Mouse (Mus musculus) v-Abl transformed pro-B cells (cell line): ENCODE results near the gene Flt1.
"Not testable (repeated sequence)": the region's sequence is repeated elsewhere in the genome, so short reads cannot be mapped to it uniquely, and the experiment has no call there.

ENCODE experiments used
- in situ Hi-C, 2 experiments: fragments of 400-800 bp; cut with MboI; formaldehyde crosslinking; loops; one replicate each; pipeline ENCODE4 v1.15.1; 2025; ENCODE audit not compliant: unreplicated experiment in 2 of 2

The Flt1 gene

DNA sequence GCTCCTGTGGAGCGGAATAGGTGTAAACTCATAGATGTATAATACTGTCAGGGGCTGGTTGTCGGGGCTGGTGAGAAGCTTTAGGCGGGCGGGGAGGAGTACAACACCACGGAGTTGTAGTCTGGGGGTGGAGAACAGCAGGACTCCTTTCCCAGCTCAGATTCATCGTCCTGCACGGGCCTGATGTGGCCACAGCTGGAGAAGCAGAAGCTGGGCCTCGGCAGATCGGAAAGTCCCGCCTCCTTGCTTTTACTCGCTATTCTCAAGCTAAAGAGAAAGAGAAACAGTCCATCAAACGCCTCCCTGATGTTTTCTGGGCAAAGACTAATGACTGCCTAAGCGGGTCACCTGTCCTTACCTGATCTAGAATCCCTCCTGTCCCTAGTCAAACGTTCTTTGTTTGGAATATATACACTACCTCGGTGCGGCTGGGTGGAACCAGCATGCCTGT, 161.6 kb downstream of the Flt1 start:
- in situ Hi-C loops, result no loop called here

DNA sequence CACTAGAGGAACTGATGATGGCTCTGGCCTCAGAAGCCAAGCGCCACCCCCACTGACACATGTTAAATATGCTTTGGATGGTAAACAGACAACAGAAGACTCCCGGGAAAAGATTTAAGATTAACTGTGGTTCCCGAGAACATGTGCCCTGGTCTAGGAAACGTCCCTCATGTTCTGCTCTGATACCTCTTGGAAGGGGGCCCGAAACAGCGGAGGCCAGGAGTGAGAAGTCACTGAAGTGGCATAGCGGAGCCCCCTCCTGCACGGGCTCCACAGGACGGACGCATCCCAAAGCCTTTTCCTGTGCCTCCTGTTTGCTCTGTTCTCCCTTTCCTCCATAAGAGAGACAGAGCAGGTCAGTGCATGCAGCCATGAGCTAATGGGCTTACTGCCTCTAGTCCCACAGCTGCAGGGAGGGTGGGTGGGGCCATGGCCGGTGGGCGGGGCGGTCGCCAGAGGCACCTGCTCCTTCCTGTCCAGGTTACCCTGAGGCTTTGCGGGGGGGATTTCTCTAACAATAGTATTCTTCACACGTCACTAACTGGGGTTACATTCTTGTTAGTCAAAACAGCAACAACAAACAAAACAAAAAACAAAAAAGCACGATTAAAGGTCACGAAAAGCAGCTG, 162.2 kb downstream of the Flt1 start:
- in situ Hi-C loops, result no loop called here

DNA sequence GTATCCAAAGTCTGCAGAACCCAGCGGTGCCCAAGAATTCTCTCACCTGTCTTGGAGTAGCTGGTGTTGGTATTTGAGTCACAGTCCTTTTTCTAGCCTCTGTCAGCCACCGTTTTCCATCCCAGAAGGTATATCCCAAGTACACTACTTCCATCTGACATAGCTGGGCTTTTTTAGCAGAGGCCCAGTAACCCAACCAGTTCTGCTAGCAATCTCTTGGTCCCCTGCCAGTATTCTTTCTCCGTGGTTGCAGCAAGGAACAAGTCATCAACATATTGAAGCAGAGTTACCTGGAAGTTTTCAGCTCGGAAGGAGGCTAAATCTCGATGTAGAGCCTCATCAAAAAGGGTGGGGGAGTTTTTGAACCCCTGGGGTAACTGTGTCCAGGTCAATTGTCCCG, 168.2 kb downstream of the Flt1 start:
- in situ Hi-C loops, result not testable (repeated sequence)

DNA sequence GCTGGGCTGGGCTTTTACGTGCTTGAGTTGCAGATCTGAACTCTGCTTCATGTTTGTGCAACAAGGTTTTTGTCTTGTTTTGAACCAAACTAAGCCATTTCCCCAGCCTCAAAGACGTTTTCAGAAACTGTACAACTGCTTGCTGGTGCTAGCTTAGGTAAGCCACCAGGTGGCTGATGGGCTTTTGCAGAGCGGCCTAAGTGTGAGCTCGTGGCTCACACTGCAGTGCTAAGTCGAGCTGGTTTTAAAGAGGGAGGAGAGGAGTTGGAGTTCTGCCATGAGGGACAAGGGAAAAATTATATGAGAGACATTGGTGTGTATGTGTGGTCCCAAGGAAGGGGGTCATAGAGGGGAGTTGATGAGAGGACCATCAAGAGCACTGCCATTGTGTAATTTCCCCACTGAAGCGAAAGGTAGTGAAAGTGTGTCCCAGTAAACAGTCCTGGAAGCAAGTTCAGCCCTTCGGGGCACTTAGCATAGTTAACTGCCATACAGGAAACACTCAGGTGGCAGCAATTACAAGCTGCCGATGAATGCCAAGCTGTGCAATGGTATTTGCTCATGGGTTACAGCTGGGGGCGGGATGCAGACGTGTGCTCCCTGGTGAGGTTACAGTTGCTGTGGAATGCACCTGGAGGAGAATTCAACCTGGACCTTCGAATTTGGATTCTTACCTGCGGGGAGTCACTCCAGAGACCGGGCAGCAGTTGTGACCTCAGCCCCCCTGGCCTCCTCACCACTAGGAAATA, 173.8 kb downstream of the Flt1 start:
- in situ Hi-C loops, result no loop called here

DNA sequence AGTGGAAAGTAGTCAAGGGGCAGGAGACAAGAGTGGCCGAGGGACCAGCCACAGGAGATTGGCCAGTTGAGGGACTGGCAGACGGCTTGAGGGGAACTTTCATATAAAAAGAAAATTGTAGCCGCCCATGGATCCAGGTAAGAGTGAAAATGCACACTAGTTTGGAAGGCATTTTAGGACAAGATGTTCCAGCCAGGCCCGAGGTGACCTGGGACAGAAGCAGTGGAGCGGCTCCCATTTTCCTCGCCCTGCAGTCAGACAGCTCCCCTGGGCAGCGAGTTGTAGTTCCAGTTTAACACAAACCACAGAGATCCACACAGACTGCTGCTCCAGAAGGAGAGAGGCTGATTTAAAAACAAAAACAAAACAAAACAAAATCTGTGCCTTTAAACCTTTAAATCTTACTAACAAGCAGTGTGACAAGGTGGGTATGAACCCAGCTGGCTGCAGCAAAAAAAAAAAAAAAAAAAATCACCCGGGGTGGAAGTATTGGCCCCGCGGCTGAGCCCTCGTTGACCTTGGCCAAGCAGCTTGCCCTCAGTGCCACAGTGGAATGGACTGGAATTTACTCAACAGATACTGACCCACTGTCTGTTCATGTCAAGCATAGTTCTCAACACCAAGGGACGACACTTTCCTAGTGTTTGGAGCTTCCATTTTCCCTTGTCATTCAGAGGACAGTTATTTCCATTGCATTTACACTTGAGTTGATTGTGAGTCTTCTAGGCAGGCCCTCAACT, 176.6 kb downstream of the Flt1 start:
- in situ Hi-C loops, result loop anchor here in 1 of 2 experiments (25.0 kb wide), 1 partner anchor 637 kb away; no protein-coding TSS in a partner anchor

DNA sequence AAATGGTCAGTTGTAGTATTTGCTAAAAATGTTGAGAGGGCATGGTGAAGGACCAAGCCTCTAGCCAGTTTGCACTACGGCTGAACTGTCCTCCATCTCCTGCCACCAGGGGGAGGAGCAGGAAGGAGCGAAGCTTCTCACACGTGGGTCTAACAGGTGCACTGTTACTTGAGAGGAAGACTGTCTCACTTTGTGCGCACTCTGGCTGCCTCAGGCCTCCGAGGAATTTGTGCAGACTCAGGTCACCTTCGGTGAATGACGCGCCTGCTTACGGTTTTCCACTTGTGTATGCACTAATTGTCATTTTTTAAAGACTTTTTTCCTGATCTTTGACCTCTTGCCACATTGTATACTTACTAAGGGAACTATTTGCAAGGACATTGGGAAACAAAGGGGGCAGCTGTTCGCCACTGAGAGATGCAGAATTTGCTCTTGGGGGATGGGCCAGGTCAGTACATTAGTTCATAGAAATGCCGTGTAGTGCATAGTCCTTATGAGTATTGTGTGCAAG, 180.0 kb downstream of the Flt1 start:
- in situ Hi-C loops, result loop anchor here in 1 of 2 experiments (25.0 kb wide), 1 partner anchor 633 kb away; no protein-coding TSS in a partner anchor

DNA sequence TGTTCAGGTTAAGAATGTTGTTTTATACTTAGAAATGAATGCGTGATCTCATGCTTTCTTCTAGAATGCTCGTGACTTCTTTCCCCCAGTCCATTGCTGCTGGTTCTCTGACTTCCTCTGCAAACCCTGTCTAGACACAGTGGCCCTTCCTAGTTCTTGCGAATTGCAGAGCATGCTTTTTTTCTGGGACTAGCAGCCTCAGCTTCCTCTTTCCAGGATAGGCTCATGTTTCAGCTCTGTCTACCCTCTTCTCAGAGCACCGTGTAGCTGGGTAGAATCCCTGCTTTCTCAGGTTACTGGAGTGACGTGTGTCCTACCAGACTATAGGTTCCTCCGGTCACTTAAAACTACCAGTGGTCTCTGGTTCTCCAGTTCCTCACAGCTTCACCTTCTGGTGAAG, 183.5 kb downstream of the Flt1 start:
- in situ Hi-C loops, result loop anchor here (5.0 to 25.0 kb wide), 2 partner anchors 125 to 630 kb away; no protein-coding TSS in a partner anchor

DNA sequence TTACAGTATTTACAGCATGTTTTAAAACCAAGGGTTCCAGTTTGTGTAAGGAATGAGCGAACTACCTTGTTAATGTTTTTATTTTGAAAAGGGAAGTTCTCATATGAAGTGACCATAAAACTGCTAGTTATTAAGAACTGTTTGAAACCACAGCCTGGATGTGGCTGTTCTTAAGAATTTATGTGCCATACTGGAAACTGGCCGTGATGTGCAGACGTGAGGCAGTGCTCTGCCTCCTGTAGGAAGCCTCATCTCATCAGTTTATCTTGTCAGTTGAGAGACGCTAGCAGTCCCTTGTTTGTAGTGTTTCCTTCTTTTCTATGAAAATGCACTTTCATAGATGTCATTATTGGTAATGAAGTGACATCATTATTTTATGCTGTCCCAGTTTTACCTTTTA, 186.0 kb downstream of the Flt1 start:
- in situ Hi-C loops, result loop anchor here (5.0 to 25.0 kb wide), 2 partner anchors 123 to 628 kb away; no protein-coding TSS in a partner anchor

DNA sequence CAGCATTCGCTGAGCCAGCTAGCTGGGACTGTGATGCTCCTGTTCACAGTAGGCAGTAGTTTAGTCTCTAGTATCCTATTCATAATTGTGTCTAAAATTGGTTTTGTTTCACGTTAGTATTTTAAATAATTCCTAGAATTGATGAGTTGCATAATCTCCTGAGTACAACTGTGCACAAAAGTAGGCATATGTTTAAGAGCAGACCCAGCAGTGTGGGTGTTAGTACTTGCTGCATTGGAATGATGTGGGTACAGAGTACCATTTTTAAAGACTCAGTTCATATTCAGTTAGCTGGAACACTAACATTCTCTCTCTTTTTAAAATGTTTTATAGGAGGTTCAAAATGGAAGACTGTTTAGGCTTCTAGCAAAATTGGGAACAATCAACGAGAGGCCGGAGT, 186.4 kb downstream of the Flt1 start:
- in situ Hi-C loops, result loop anchor here in 1 of 2 experiments (25.0 kb wide), 1 partner anchor 627 kb away; no protein-coding TSS in a partner anchor

DNA sequence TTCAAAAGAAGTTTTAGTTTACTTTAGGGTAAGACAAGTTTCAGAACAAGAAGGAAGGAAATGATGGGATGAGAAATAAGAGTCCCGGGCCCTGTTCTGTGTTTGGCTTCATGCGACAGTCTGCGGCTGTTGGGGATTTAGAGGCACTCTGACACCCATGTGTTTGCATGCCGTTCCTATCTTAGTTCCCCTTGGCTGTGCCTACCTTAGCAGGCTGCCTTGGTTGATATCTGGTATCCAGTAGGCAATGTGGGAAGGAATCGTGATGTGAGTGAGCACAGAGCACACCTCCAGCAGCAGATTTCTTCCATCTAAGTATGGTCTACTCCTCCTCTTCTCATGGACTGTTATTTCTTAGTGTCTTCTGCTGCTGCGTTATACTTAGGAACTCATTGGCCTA, 193.8 kb downstream of the Flt1 start:
- in situ Hi-C loops, result loop anchor here in 1 of 2 experiments (5.0 to 25.0 kb wide), 2 partner anchors 200 to 620 kb away; no protein-coding TSS in a partner anchor

DNA sequence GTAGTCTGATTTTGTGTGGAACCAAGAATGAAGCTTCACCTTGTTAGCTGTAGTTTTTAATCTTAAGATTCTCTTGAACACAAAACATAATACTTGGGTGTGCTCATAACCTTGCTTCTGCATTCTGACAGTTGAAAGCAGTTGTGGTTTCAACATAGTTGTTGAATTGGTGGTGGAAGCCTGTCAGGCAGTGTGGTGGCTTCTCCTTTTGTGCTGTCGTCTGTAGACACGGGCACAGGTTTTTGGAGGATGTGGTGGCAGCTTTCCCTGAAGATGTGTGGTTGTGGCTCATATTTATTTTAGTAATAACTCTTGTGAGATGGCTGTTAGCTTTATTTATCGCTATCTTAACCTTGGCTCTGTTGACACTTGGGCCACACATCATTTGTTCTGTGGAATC, 198.0 kb downstream of the Flt1 start:
- in situ Hi-C loops, result loop anchor here (10.0 to 25.0 kb wide), 4 partner anchors 103 to 833 kb away; no protein-coding TSS in a partner anchor

DNA sequence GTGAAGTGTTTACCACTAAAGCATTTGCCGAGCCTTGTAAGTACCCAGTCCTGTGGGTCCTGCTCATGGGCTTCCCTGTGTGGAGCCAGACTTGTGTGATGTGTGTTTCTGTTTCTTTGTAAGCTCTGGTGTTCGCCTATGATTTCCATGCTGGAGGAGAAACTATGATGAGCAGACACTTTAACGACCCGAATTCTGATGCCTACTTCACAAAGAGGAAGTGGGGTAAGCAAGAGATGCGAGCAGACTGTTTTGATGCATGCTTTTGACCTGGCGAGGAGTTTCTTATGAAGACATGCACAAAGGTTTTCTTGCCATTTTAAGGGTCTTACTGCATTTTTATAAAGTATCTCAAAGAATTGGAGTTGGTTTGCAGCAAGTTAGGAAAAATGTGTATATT, 198.8 kb downstream of the Flt1 start:
- in situ Hi-C loops, result loop anchor here (10.0 to 25.0 kb wide), 4 partner anchors 102 to 832 kb away; no protein-coding TSS in a partner anchor
